Mouse (Mus musculus) activated CD4-positive, CD25-positive, alpha-beta regulatory T cell, adult 4 months (primary cell): Measurements from ENCODE around the gene Pts. TPM values are rescaled to one million over a fixed set of nuclear protein-coding genes. Genes with fewer than 3 reads are reported as not detected.

ENCODE experiments used
- ATAC-seq: one replicate; pipeline ENCODE4 v1.8.0; 2017
- polyA plus RNA-seq, 2 experiments: library from polyadenylated mRNA; unstranded; fragments of 100-300 nt; shearing (Covaris generic); gene quantifications; one replicate each; pipeline ENCODE4 v1.2.1; 2017

Pts gene
- polyA plus RNA-seq, 2 experiments from 2014 or later: 117 to 121 TPM

DNA sequence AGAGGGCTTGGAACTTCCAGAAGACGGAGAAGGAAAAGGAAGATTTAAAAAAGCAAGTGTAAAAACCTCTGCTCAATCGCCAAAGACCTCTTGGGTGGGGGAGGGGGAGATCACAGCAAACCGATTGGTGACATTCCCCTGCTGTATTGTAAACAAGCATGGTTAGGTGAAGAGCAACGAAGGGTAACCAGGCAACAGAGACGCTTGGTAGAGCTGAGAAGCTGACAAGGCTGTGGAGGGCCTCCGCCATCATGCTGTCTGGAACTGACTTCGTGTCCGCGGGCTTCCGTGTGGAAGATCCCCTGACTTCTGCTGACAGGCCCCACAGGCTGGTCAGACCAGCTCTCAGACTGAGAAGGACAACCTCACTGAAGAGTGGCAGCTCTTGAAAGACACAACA is 43.0 kb downstream of the Pts start:
- no peak for ATAC-seq

DNA sequence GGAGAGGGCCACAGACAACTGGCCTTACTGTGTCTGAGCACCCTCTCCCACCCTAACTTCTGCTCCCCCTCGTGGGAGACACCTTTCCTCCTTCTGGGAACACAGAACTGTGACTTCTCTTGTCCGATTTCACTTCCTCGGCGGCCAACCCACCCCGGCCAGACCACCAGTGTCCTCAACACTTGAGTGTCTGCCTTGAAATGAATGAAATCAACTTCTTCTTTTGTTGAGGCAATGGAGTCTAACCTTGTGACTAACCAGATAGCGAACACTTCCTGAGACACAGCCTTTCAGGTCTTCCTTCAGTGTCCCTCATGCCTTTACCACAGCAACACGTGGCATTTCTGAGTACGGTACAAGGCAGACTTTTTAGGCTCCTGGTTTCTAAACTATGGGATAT is 45.8 kb downstream of the Pts start:
- ATAC-seq: no peak

DNA sequence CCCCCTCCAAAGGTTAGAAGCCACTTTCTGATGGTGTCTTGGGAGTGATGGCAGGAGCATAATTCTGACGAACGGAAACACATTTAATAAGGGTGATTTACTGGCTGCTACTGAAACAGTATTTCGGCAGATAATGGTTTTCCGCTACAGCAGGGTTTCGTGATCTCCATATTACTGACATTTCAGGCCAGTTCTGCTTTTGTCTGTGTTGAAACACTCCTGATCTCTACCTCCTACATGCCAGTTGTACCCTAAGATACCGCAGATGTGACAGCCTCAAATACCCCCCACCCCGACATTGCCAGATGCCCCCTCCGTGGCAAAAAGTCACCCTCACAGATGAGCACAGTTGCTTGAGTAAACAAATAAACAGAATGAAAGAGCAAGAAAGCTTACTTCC is 49.0 kb downstream of the Pts start:
- ATAC-seq: no peak

DNA sequence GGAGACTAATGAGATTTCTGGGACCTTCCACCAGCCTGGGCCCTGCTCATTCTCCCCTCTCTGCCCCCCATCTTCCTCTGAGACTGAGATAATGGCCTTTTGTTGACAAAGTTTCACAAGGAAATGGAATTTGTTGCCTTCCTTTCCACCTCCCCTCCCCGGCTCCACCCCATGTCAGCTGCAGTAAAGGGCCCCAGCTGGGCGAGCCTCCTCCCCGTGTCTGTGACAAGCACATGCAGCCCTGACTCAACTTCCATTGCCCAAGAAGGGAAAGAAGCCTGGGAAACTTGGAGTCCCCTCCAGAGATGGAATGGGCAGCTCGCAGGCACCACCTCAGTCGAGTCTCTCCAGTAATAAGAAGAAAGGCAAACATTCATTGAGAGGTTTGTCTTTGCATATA is 49.7 kb downstream of the Pts start:
- ATAC-seq: no peak

DNA sequence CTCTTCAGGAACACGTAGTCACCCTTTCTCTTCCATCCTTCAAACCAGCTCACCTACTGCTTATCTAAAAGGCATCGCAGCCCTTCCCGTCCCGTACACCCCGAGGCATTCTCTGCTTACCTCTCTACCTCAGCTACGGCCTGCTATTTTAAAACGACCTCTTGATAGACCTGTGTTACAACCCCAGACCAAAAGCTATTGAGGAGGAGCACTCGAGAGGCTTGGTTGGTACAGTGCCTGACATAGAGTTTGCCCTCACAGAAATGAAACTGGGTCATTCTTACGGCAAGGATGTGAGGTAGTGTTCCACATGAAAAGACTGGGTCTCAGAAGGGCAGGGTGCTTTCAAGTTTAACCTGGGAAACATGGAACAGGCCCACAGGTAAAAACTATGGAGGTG is 51.3 kb downstream of the Pts start:
- ATAC-seq: no peak

DNA sequence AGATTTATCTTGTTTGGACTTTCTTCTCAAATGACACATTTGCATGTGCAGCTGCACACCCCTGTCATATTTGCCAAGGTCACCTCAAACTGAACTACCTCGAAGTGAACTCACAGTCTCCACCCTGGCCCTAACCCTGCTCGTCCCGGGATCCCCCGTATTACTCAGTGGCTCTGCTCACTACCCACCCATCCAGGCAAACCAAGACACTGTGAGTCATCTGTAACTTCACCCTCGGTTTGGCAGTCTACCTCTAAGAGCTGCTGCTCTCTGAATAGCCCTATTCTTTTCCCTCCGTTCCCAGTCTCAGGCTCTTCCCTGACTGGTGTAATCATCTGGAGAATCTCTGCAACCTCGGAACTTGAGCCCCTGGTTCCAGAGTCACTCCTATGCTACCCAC is 51.9 kb downstream of the Pts start:
- ATAC-seq: no peak

DNA sequence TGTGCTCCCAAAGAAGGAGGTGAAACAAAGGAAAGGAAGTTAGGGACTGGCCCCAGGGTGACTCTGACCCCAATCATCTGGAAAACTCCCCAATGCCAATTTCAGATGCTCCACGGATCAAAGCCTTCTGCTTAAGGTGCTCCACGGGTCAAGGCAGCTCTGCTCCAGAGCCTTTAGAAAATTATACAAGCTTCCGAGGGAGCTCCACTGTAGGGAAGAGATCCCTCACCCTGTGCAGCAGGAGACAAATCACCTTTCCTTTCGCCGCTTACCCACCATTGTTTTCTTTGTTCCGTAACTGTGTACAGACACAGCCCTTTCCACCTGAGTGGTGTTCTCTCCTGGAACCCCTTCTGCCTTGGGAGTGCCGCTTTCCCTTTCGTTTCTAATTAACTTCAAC is 52.8 kb downstream of the Pts start:
- ATAC-seq: no peak

DNA sequence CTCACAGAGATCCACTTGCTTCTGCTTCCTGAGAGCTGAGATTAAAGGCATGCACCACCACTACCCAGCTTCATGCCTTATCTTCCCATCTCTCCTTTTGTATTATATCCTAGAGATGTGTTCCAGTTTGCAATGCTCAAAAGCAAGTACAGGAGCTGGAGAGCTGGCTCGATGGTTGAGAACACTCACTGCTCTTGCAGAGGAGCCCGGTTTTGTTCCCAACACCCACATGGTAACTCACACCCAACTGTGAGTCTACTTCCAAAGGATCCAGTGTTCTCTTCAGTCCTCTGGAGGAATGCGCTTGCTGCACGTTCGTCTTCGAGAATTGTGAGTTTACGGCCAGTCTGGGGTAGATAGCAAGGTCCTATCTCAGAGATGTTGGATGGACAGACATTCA is 53.2 kb downstream of the Pts start:
- no peak for ATAC-seq

Other genes with a start within 250 kb of the Pts start
- gene Rpl10-ps3, start 183.8 kb downstream of the Pts start, polyA plus RNA-seq: 100 to 1,000 TPM; 286 to 599 TPM
- gene Plet1, start 34.2 kb downstream of the Pts start, polyA plus RNA-seq: under 1 TPM in 1 of 2 experiments, not detected in 1; 0.20 TPM
- gene Il18, start 26.1 kb upstream of the Pts start, polyA plus RNA-seq: 1 to 10 TPM; 3.4 to 3.9 TPM
- under 1 TPM; 0.45 to 0.56 TPM for gene Bco2, start 26.5 kb upstream of the Pts start, polyA plus RNA-seq
- not detected for gene Tex12, start 32.6 kb upstream of the Pts start, polyA plus RNA-seq
- 100 to 1,000 TPM; 176 to 199 TPM for gene Sdhd, start 75.1 kb upstream of the Pts start, polyA plus RNA-seq
- 100 to 1,000 TPM; 118 to 128 TPM for gene Timm8b, start 75.2 kb upstream of the Pts start, polyA plus RNA-seq
- under 1 TPM; 0.36 to 0.43 TPM for gene Pih1d2, start 88.6 kb upstream of the Pts start, polyA plus RNA-seq
- gene Nkapd1, start 88.7 kb upstream of the Pts start, polyA plus RNA-seq: 10 to 100 TPM; 19.5 to 27.7 TPM
- gene Dlat, start 131.1 kb upstream of the Pts start, polyA plus RNA-seq: 10 to 100 TPM; 15.8 to 18.2 TPM
- gene Dixdc1, start 210.8 kb upstream of the Pts start, polyA plus RNA-seq: under 1 TPM in 1 of 2 experiments, not detected in 1; 0.60 TPM
- gene 2310030G06Rik, start 217.8 kb upstream of the Pts start, polyA plus RNA-seq: not detected
- gene Cryab, start 222.6 kb upstream of the Pts start, polyA plus RNA-seq: 1 to 10 TPM; 3.7 to 4.5 TPM
- 1 to 10 TPM in 1 of 2 experiments, not detected in 1; 1.3 TPM for gene Hspb2, start 223.6 kb upstream of the Pts start, polyA plus RNA-seq
- 1 to 10 TPM; 6.5 to 7.5 TPM for gene Fdxacb1, start 239.5 kb upstream of the Pts start, polyA plus RNA-seq
- gene Alg9, start 246.3 kb upstream of the Pts start, polyA plus RNA-seq: 1 to 10 TPM; 7.4 to 7.9 TPM
- 10 to 100 TPM; 14.1 to 16.4 TPM for gene 1110032A03Rik, start 246.8 kb upstream of the Pts start, polyA plus RNA-seq